Mouse (Mus musculus) testis, postnatal 10 days (tissue): Measurements from ENCODE around the gene Fam129b.

Experiments
- DNase-seq: peaks from one replicate; pipeline ENCODE4 v3.0.0; 2021; ENCODE audit warnings: low spot score

Fam129b gene

DNA sequence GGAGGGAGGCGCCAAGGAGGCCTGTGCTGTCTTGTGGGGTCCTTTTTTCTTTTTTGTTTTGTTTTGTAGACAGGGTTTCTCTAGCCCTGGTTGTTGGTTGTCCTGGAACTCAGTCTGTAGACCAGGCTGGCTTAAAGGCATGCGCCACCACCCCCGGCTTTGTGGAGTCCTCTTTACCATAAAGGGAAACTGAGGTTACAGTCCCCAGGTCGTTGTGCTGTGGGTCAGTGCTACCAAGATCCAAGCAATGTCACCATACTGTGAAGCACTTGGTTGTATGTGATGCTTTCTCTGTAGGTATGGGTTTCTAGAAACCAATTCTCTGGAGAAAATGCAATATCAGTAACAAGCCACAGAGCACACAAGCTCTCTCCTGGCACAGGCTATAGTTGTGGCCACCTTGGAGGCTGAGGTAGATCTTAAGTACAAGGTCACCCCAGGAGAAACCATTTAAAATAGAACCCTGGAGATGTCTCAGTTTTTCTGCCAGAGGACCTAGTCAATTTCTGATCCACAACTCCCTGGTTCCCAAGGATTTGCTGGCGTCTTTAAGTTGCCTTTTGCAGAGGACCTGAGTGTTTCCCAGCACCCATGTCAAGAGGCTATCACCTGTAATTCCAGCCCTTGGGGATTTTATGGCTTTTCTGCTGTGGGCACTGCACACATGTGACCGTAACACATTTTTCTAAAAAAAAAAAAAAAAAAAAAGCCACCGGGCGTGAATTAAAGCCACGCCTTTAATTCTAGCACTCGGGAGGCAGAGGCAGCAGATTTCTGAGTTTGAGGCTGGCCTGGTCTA is 88.9 kb downstream of the Fam129b start:
- no peak for DNase-seq

DNA sequence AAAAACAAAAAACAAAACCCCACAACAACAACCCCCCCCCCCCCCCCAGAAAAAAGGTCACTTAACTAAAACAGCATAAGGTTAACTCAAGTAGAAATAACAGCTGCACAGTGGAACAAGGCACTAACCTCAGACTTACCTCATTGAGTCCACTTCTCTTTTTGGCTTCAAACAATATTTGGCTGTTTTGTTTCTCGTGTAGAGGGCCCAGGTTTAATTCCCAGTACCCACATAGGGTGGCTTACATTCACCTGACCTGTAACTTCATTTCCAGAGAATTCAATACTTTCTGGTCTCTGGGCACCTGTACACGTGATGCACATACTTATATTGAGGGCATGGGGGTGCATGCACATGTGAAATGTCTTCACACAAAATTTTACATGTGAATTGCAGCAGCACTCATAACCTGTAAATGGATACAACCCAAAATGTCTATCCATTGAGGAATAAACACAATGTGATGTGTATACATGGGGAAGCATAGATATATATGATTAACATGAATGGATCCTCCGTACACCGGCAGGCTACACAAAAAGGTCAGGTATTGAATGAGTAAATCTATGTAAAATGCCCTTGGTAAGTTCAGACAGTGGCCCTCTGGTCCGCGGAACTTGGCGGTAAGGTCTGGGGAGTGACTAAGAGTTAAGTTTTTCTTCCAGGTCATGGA is 89.7 kb downstream of the Fam129b start:
- DNase-seq = no peak

DNA sequence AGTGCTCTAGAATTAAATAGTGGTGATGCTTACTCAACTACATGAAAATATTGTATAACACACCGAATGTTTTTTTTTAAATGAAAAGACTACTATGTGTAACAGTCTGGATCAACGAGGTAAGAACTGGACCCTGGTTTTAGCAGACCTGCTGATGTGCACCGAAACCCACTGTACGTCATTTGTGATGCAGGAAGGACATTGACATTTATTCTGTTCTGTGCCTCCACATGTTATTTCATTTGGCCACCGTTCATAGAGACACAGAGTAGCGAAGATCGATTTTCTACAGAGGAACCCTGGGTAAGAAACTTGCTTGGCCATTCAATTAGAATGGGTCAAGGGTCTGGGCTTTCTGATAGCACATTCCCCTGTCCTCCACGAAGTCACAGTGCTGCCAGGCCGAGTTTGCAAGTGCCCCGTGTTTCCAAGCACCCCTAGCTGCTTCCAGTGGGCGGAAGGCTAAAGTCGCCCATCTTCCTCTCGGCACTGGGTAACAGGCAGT is 90.3 kb downstream of the Fam129b start:
- no peak for DNase-seq

DNA sequence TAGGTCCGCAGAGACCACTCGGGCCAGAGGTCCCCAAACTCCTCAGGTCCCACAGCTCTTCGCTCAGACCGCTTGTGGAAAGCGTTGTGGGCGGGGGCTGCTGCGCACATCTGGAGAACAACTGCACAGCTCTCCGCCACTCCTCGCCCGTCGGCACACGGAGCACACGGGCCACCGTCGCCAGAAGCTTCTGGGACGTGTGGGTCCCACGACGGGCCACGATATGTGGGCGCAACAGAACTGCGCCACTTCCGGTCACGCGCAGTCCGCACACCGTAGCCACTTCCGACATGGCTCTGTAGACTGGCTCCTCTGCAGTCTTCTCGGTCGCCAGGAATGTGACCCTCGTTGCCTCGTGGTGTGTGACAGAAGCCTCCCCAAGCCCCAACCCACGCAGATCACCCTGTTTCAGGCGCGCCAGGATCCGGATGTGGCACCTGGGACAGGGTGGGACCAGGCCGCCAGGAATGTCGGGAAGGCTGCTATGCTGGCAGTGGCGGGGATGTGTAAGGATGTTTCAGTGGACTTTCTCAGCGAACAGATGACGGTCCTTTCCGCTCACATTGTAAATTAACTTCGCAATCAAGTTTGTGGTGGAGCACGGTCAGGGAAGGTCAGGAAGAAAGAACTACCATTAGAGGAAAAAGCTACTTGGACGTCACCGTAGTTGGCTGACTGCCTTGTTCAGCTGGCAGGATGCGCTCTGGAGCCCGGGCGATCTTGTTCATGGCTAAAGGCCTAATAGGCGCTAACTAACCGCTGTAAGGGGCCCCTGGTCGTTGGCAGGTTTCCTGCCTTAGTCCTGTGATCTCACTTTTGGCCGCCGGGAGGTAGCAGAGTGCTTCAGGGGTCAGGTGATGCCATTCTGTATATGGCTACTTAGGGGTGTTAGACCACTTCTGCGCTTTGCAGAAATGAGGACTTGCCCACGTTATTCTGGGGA is 91.0 kb downstream of the Fam129b start:
- peak; percentile 85 for DNase-seq

DNA sequence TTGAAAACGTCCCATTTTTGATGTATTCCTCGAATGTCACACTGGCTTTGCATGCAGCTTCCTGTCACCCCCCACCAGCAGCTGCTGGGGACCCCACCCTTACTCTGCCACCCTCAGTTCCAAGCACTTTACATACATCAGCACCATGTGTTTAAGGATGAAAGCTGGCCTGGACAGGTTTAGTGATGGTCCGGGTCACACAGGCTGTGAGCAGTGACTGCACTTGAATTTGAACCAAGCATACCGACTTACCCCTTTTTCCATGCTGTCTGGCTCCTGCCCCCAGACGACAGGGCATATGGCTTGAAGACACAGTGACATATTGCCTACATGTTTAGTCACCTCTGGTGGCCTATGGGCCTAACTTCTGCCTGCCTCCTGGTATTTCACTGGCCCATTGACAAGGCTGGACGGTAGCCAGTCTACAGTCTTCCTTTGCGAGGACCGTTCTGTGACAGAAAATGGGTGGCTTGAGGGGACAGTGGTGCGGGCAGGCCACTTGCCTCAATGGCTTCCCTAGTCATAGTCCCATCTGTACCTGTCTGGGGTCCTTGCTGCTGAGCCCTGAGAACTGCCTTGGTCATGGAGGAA is 92.2 kb downstream of the Fam129b start:
- DNase-seq = no peak

DNA sequence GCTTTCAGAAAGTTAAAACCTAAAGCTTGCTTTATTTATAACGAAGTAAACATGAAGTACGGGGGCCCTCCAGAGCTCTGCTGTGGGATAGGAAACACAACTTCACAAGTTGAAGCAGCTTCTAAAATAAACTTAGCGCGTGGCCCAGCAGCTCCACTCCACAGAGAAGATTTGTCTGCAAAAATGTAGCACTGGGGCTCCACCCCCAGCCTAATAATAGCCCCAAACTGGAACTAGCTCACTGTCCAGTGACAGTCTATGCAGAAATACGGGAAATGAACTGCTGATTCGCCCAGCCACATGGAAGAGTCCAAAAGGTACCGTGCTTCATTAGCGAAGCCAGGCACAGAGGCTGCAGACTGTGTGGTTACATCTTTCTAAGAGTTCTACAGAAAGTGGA is 93.4 kb downstream of the Fam129b start:
- no peak for DNase-seq

DNA sequence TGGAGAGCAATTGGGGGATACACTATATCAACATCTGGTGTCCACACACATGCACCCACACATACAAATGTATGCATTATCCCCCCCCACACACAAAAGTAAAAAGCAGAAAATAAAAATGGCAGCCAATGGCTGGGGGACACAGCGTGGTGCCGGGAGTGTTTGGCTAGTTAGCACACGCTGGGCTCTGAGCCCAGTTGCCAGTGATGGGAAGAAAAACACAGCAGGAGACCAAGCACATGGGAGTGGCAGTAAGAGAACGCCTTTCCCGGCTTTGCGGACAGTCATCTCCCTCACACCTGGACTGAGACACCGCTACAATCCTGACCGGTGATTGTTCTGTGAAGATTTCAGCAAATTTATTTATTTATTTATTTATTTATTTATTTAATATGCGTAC is 95.3 kb downstream of the Fam129b start:
- DNase-seq = no peak

DNA sequence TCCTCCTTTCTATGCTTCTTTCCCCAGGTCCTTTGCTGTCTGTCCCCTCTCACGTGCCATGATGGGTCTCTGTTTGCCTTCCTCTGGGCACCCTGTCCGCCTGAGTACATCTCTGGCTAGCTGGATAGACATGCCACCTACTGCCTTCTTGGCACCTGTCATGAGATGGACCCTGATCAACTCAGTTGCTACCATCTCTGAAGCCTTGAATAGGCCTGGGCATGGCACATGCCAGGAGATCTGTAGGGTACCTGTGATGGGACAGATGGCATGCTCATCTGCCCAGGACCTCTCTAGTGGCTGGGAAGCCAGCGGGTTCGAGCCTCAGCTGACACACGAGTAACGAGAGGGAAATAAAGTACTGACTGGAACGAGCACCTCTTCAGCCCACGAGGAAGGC is 98.3 kb downstream of the Fam129b start:
- no peak for DNase-seq
